Mouse (Mus musculus): ENCODE measurements around the gene Aak1.

- no peak for TF ChIP-seq CTCF (IDR thresholded peaks at IDR 0.05; ENCODE audit: low read depth, low read length)
- TF ChIP-seq POLR2A (IDR thresholded peaks at IDR 0.05; ENCODE audit: extremely low read depth, insufficient read depth, low read length), result no peak
Measured at GRCm38 (mm10) chr6:86841949-86842348, 7.4 kb upstream of the Aak1 start.
